Mouse (Mus musculus) heart, embryonic 12.5 days (tissue): ENCODE results near the gene Slc25a47. TPM values are rescaled to one million over a fixed set of nuclear protein-coding genes. Genes with fewer than 3 reads are reported as not detected.

ENCODE experiments used
- ATAC-seq: fragments of 200-750 bp; cut with Nextera tagmentation; 2 replicates; pipeline ENCODE4 v1.8.0; 2017; ENCODE audit warnings: moderate TSS enrichment, moderate library complexity; ENCODE audit not compliant: insufficient number of reproducible peaks, low FRiP score
- H3K27ac ChIP-seq: fragments of 300-500 bp; sonication (generic); 2 replicates; pipeline ENCODE4 v1.5.1; 2016; ENCODE audit warnings: mild to moderate bottlenecking, moderate library complexity; ENCODE audit not compliant: poor library complexity, severe bottlenecking
- H3K27me3 ChIP-seq: fragments of 300-500 bp; sonication (generic); replicated peaks from 2 replicates; pipeline ENCODE4 v1.6.1; 2016; ENCODE audit warnings: mild to moderate bottlenecking, moderate library complexity
- H3K36me3 ChIP-seq: fragments of 300-500 bp; sonication (generic); 2 replicates; pipeline ENCODE4 v1.6.1; 2016; ENCODE audit warnings: mild to moderate bottlenecking, moderate library complexity
- H3K4me1 ChIP-seq: fragments of 300-500 bp; sonication (generic); replicated peaks from 2 replicates; pipeline ENCODE4 v1.6.1; 2016; ENCODE audit warnings: mild to moderate bottlenecking
- H3K4me2 ChIP-seq: fragments of 300-500 bp; sonication (generic); 2 replicates; pipeline ENCODE4 v1.6.1; 2016; ENCODE audit warnings: mild to moderate bottlenecking, moderate library complexity
- H3K4me3 ChIP-seq: fragments of 300-500 bp; sonication (generic); 2 replicates; pipeline ENCODE4 v1.5.1; 2016; ENCODE audit warnings: mild to moderate bottlenecking
- H3K9ac ChIP-seq: fragments of 300-500 bp; sonication (generic); 2 replicates; pipeline ENCODE4 v1.6.1; 2016; ENCODE audit warnings: mild to moderate bottlenecking, moderate library complexity
- H3K9me3 ChIP-seq: fragments of 300-500 bp; sonication (generic); replicated peaks from 2 replicates; pipeline ENCODE4 v1.6.1; 2016; ENCODE audit warnings: mild to moderate bottlenecking, moderate library complexity
- WGBS: fragments of 180-500 bp; shearing (Covaris S2); methylation state at CpG from one replicate; pipeline ENCODE4 v1.1.7; 2016; 5-methylcytosine and 5-hydroxymethylcytosine counted together
- polyA plus RNA-seq: library from polyadenylated mRNA; unstranded; fragments of >200 nt; fragmentation: Nextera tagmentation; extraction: Ambion mirVana; gene quantifications from 2 replicates; pipeline ENCODE4 v1.2.1, GENCODE M21; 2016

Gene Slc25a47
- polyA plus RNA-seq, 1 experiment from 2014 or later: 5.4 TPM

- H3K27me3 ChIP-seq: no peaks in the 10 kb centered on the region
- peaks cover 45% of the 10 kb centered on the region for H3K36me3 ChIP-seq
- H3K4me1 ChIP-seq: no peaks in the 10 kb centered on the region
- no peak overlapping the region for H3K4me3 ChIP-seq
- no peaks in the 10 kb centered on the region for H3K9me3 ChIP-seq
- whole genome bisulfite sequencing: 74% methylated on average over 5 of the region's 5 CpGs
- no peak for ATAC-seq
- H3K9ac ChIP-seq: no peak overlapping the region
- H3K4me2 ChIP-seq: no peak overlapping the region
- no peak overlapping the region for H3K27ac ChIP-seq
Observed at GRCm38 (mm10) chr12:108858486-108858885, 22.6 kb downstream of the Slc25a47 start.

DNA sequence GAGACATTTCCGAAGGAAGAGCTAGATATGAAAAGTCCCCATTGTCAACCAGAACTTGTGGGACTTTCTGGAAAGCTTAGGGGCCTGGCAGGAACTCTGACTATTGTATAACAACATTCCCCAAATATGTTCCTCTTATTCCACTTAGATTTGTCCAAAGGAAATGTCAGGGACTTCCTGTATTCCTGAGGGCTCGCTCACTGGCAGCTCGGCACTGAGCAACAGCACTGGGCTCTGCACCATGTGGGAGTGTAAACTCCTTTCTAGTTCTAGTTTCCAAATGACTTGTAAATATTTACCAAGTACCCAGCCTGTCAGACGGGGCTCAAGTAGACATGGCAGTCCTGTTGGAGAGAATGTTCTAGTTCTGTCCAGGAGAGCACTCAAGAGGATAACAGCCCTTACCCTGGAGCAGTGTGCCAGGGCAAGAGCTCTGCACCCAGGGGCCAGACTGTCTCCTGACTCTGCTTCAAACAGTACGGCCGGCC is 29.2 kb downstream of the Slc25a47 start:
- ATAC-seq: no peak; the same call in 1 of the 2 replicates
- Histone ChIP-seq H3K27me3 (no peaks in the 10 kb centered on the region), H3K36me3 (peaks cover 96% of the 10 kb centered on the region), H3K4me1 (no peaks in the 10 kb centered on the region; the same call in 1 of the 2 replicates), H3K4me2 (no peak overlapping the region), H3K4me3 (no peak overlapping the region), H3K27ac (peak overlapping the region; percentile 24; the same call in 1 of the 2 replicates), H3K9ac (no peak overlapping the region), H3K9me3 (peaks cover 4% of the 10 kb centered on the region; the same call in 1 of the 2 replicates)
- 79% methylated on average over 6 of the region's 6 CpGs for WGBS

GRCm38 (mm10) chr12:108869575-108869974 is 33.7 kb downstream of the Slc25a47 start:
- peaks cover 4% of the 10 kb centered on the region; the same call in 1 of the 2 replicates for H3K9me3 ChIP-seq
- no peak overlapping the region for H3K4me3 ChIP-seq
- peaks cover 89% of the 10 kb centered on the region for H3K36me3 ChIP-seq
- H3K4me2 ChIP-seq: no peak overlapping the region
- WGBS: 81% methylated on average over 2 of the region's 2 CpGs
- H3K27ac ChIP-seq: no peak overlapping the region
- no peak overlapping the region for H3K9ac ChIP-seq
- no peaks in the 10 kb centered on the region; the same call in 1 of the 2 replicates for H3K4me1 ChIP-seq
- no peak for ATAC-seq
- no peaks in the 10 kb centered on the region for H3K27me3 ChIP-seq

DNA sequence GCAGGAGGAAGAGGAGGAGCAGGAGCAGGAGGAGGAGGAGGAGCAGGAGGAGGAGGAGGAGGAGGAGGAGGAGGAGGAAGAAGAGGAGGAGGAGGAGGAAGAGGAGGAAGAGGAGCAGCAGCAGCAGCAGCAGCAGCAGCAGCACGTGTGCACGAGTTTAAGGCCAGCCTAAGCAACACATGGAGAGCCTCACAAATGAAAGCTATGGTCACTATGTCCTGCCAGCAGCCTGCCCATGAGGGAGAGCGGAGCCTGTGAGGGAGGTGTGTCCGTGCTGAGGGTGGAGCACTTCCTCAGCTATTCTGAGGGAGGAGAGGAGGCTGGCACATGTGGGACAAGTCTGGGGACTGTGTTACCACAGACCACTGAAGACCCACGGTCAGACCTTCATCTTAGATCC is 37.3 kb downstream of the Slc25a47 start:
- no peaks in the 10 kb centered on the region for H3K27me3 ChIP-seq
- no peak for ATAC-seq
- 81% methylated on average over 5 of the region's 5 CpGs for WGBS
- no peak overlapping the region for H3K27ac ChIP-seq
- no peak overlapping the region for H3K4me3 ChIP-seq
- no peaks in the 10 kb centered on the region for H3K4me1 ChIP-seq
- H3K36me3 ChIP-seq: peaks cover 75% of the 10 kb centered on the region
- no peak overlapping the region for H3K9ac ChIP-seq
- H3K9me3 ChIP-seq: peaks cover 4% of the 10 kb centered on the region; the same call in 1 of the 2 replicates
- H3K4me2 ChIP-seq: no peak overlapping the region

DNA sequence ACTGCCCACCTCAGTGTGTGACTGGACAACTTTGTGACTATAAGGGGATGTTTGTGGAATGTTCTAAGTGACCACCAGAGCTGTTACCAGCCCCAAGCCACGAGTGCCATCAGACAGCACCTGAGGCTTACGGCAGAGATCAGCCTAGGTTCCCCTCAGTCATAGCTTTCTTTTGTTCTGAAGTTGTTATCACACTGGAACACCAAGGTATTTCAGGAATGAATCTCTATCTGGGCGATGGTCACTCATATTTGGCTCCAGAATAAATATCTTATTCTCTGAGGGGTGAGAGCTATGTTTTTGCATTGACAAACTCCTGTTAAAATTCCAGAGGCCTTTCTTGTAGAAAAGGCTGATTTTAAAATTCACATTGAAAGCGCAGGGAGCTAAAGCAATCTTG is 43.3 kb downstream of the Slc25a47 start:
- 73% methylated on average over 4 of the region's 4 CpGs for WGBS
- Histone ChIP-seq H3K9ac (no peak overlapping the region), H3K4me3 (no peak overlapping the region), H3K4me1 (no peaks in the 10 kb centered on the region), H3K36me3 (peaks cover 69% of the 10 kb centered on the region), H3K9me3 (no peaks in the 10 kb centered on the region), H3K27ac (no peak overlapping the region), H3K27me3 (no peaks in the 10 kb centered on the region), H3K4me2 (no peak overlapping the region)
- no peak for ATAC-seq

DNA sequence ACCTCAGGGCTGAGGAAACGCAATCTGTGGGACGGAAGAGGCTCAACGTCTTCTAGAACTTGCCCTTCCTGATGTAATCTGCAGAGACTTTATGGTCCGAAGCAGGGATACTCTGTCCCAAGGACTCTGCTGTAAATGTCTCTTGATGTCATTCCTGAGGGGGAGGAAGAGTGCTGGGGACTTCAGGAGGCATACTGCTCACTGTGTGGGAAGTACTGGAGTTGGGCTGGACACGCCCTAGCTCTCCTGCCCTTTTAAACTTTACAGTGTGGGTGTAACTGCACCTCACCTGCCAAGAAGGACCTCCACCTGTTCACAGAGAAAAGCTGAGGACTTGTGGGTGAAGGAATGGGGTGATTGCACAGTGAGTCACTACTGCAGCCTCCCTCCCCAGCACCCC is 44.8 kb downstream of the Slc25a47 start:
- no peak for ATAC-seq
- Histone ChIP-seq H3K27me3 (no peaks in the 10 kb centered on the region), H3K36me3 (peaks cover 68% of the 10 kb centered on the region), H3K9ac (no peak overlapping the region), H3K9me3 (no peaks in the 10 kb centered on the region), H3K4me1 (no peaks in the 10 kb centered on the region), H3K4me2 (no peak overlapping the region), H3K27ac (no peak overlapping the region), H3K4me3 (no peak overlapping the region)
- WGBS: 92% methylated on average over 5 of the region's 5 CpGs

DNA sequence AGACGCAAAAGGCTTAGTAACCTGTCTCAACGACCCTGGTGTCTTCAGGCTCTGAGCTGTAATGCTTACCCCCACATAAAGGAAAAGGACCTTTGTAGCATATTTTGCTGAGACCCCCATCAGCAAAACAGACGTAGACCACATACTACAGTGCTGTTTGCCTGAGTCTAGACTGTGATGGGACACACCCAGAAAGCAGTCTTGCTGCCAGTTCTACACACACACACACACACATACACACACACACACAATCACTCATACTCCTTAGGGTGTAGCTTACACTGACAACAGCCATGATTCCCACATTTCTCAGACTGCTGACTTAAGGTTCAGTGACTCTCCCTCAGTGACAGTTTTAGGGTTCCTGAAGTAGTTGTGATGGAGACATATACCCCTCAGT is 45.3 kb downstream of the Slc25a47 start:
- Histone ChIP-seq H3K27me3 (no peaks in the 10 kb centered on the region), H3K4me3 (no peak overlapping the region), H3K4me2 (no peak overlapping the region), H3K4me1 (no peaks in the 10 kb centered on the region), H3K36me3 (peaks cover 74% of the 10 kb centered on the region), H3K27ac (no peak overlapping the region), H3K9ac (no peak overlapping the region), H3K9me3 (no peaks in the 10 kb centered on the region)
- ATAC-seq: no peak
- 91% methylated on average over 3 of the region's 3 CpGs for WGBS

DNA sequence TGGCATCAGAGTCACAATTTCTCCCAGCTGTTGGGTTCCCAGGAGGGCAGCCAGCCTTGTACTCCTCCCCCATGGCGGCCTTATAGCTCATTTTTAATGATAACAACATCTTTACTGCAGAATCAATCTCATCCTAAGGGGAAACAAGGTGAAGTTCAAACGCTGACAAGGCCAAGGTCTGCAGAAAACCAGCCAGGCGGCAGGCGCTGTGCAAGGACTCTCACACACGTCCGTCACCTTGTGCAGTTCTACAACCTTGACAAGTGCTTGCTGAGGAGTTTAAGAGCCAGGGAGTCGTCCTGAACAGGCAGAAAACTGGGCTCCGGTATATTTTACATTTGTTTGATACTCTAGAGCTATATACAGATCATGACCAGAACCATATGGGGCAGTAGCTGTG is 46.9 kb downstream of the Slc25a47 start:
- Histone ChIP-seq H3K9ac (no peak overlapping the region), H3K4me3 (no peak overlapping the region), H3K4me2 (no peak overlapping the region), H3K27ac (no peak overlapping the region), H3K27me3 (no peaks in the 10 kb centered on the region), H3K4me1 (no peaks in the 10 kb centered on the region), H3K9me3 (no peaks in the 10 kb centered on the region), H3K36me3 (peaks cover 84% of the 10 kb centered on the region)
- no peak for ATAC-seq
- WGBS: 81% methylated on average over 8 of the region's 8 CpGs

DNA sequence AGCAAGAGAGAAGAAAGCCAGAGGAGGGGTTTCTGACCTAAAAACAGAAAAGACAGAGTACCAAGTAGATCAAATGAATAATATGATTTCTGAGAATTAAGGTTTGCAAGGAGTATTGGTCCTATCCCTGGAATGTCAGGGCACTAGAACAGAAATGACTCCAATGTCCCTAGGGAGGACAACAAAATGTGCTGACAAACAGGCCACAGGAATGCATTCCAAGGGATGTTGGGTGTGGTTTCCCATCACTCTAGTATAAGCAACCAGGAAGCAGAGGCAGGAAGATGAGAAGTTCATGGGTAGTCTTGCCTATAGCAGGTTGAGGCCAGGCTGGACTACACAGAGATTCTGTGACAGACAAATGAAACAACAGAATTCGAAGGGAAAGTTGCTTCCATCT is 50.1 kb downstream of the Slc25a47 start:
- H3K27ac ChIP-seq: no peak overlapping the region
- no peaks in the 10 kb centered on the region for H3K27me3 ChIP-seq
- no peak overlapping the region for H3K9ac ChIP-seq
- peaks cover 82% of the 10 kb centered on the region for H3K36me3 ChIP-seq
- 84% methylated on average over 1 of the region's 1 CpGs for WGBS
- no peaks in the 10 kb centered on the region for H3K4me1 ChIP-seq
- no peak overlapping the region for H3K4me3 ChIP-seq
- no peak overlapping the region for H3K4me2 ChIP-seq
- ATAC-seq: no peak
- no peaks in the 10 kb centered on the region for H3K9me3 ChIP-seq

DNA sequence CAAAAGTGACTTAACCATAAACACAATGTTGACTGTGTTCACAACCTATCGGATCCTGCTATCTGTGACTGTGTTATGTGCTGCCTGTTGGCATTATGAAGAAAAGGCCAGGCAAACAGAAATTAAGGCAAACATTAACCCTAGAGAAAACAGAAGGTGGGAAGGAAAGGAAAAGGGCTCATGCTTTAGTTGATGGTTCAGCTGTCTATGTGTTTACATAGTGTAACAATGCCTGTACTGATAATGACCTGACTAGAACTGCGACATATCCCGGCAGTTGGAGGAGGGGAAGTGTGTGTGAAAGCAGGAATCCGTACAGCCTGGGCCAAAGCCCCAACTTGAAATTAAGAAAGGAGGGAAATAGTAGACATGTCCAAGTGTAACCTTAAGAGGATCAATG is 51.2 kb downstream of the Slc25a47 start:
- Histone ChIP-seq H3K4me2 (no peak overlapping the region), H3K9ac (no peak overlapping the region), H3K4me1 (0 out of 2 replicates have a peak, but pooled peaks cover 3% of the 10 kb centered on the region), H3K9me3 (no peaks in the 10 kb centered on the region), H3K27me3 (no peaks in the 10 kb centered on the region), H3K27ac (no peak overlapping the region), H3K4me3 (no peak overlapping the region), H3K36me3 (peaks cover 73% of the 10 kb centered on the region)
- 74% methylated on average over 4 of the region's 4 CpGs for WGBS
- no peak for ATAC-seq

- Histone ChIP-seq H3K4me2 (no peak overlapping the region), H3K27me3 (no peaks in the 10 kb centered on the region), H3K4me1 (peaks cover 16% of the 10 kb centered on the region), H3K9ac (no peak overlapping the region), H3K4me3 (no peak overlapping the region), H3K27ac (no peak overlapping the region), H3K36me3 (peaks cover 58% of the 10 kb centered on the region), H3K9me3 (no peaks in the 10 kb centered on the region)
- ATAC-seq: no peak
- 58% methylated on average over 4 of the region's 4 CpGs for WGBS
Observed at GRCm38 (mm10) chr12:108888632-108889031, 52.8 kb downstream of the Slc25a47 start.
